Mouse (Mus musculus) midbrain, postnatal 0 days (tissue): ENCODE results near the gene Gga3. TPM values are rescaled to one million over a fixed set of nuclear protein-coding genes. Genes with fewer than 3 reads are reported as not detected.
A peak's percentile ranks its signal among the peaks of the same experiment; 100 is the strongest.
"Not testable (repeated sequence)": the region's sequence is repeated elsewhere in the genome, so short reads cannot be mapped to it uniquely, and the experiment has no call there.

Source experiments
- ATAC-seq: fragments of 200-750 bp; cut with Nextera tagmentation; 2 replicates; pipeline ENCODE4 v1.8.0; 2017; ENCODE audit warnings: moderate number of reproducible peaks, mild to moderate bottlenecking, moderate TSS enrichment, moderate library complexity; ENCODE audit not compliant: low FRiP score
- DNase-seq: peaks from one replicate; pipeline ENCODE4 v3.0.0-alpha.2; 2015; ENCODE audit warnings: low spot score
- H3K27ac ChIP-seq: fragments of 300-500 bp; sonication (generic); 2 replicates; pipeline ENCODE4 v1.5.1; 2014; ENCODE audit warnings: low read depth, mild to moderate bottlenecking, low read length, mixed read lengths
- H3K27me3 ChIP-seq: fragments of 300-500 bp; sonication (generic); 2 replicates; pipeline ENCODE4 v1.6.1; 2014; ENCODE audit warnings: low read length, control low read depth, mixed read lengths; ENCODE audit not compliant: insufficient read depth
- H3K36me3 ChIP-seq: fragments of 300-500 bp; sonication (generic); 2 replicates; pipeline ENCODE4 v1.6.1; 2014; ENCODE audit warnings: low read length, control low read depth, mixed read lengths; ENCODE audit not compliant: insufficient read depth
- H3K4me1 ChIP-seq: fragments of 300-500 bp; sonication (generic); 2 replicates; pipeline ENCODE4 v1.6.1; 2014; ENCODE audit warnings: mild to moderate bottlenecking, control low read depth, antibody characterized with exemption, low read length, mixed read lengths; ENCODE audit not compliant: insufficient read depth
- H3K4me2 ChIP-seq: fragments of 300-500 bp; sonication (generic); 2 replicates; pipeline ENCODE4 v1.6.1; 2014; ENCODE audit warnings: low read depth, mild to moderate bottlenecking, low read length, mixed read lengths; ENCODE audit not compliant: poor library complexity, severe bottlenecking
- H3K4me3 ChIP-seq: fragments of 300-500 bp; sonication (generic); 2 replicates; pipeline ENCODE4 v1.5.1; 2014; ENCODE audit warnings: low read depth, mild to moderate bottlenecking, low read length, moderate library complexity
- H3K9ac ChIP-seq: fragments of 300-500 bp; sonication (generic); replicated peaks from 2 replicates; pipeline ENCODE4 v1.6.1; 2014; ENCODE audit warnings: mild to moderate bottlenecking, low read length, moderate library complexity, mixed read lengths; ENCODE audit not compliant: poor library complexity, severe bottlenecking
- H3K9me3 ChIP-seq: fragments of 300-500 bp; sonication (generic); 2 replicates; pipeline ENCODE4 v1.6.1; 2016; ENCODE audit warnings: low read length, control low read depth
- CTCF ChIP-seq: IDR thresholded peaks from 2 replicates; pipeline ENCODE4 v1.5.1; 2016; ENCODE audit warnings: antibody characterized with exemption, mild to moderate bottlenecking
- WGBS: fragments of 180-500 bp; shearing (Covaris S2); extraction: QIAGEN DNeasy Blood & Tissue Kit; methylation state at CpG from one replicate; pipeline ENCODE4 v1.1.7; 2014; 5-methylcytosine and 5-hydroxymethylcytosine counted together
- polyA plus RNA-seq: library from polyadenylated mRNA; unstranded; fragments of >200 nt; fragmentation: Nextera tagmentation; extraction: Ambion mirVana; gene quantifications from 2 replicates; pipeline ENCODE4 v1.2.1, GENCODE M21; 2015
- total RNA-seq: library from RNA; depleted of rRNA; stranded (reverse); fragments of >200 nt; gene quantifications from 2 replicates; pipeline ENCODE4 v1.2.3, GENCODE M21; 2014; rRNA removed

The Gga3 gene
- total RNA-seq (34.5 and 42.3 TPM in 2 replicates), polyA plus RNA-seq (20.5 and 22.6 TPM in 2 replicates)

DNA sequence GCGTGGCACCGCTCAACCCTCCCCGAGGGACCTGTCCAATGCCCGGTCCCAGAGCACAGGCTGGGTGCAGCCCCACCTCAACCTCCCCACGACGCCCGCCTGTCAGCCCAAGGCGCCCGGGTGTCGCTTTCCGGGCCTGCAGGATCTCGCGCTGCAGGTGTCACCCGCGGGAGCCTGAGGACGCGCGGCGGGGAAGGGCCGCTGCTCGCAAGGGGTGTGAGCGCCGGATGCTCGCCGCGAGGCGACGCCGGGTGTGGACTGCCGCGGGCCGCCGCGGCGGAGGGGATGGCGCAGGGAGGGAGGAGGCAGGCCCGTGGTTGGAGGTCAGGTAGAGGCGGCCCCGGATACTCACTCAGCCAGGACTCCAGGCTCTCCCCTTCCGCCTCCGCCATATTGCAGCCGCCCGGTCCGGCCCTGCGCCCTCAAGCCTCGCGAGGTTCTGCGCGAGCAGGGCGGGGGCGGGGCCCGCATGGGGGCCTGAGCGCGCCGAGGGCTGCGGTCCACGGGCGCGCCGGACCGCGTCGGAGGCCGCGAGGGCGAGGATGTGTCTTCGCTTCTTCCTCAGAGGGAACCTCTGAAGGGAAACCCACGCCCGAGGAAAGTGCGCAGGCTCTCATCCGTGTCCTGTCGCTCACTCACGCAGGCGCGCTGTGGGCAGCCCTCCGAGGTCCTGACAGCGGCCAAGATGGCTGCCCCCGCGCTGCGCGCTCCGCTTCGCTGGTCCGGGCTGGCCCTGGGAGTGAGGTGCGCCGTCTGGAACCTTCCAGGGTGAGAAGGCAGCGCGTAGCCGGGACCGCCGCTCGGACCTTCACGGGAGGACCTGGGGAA, at the start of gene Gga3, which contains the start of gene Mrps7:
TSS of gene Gga3 (minus strand) at position 576 of the 828 bp plus-strand sequence.
TSS of gene Mrps7 (plus strand) at position 450 of the 828 bp plus-strand sequence.
- Histone ChIP-seq H3K27ac (peak within 1 kb of the TSS; percentile 94), H3K9me3 (no peaks in the 10 kb centered on the region), H3K4me2 (peak within 1 kb of the TSS; percentile 93), H3K4me3 (peak within 1 kb of the TSS; percentile 85), H3K9ac (peak within 1 kb of the TSS; percentile 99), H3K4me1 (peaks cover 5% of the 10 kb centered on the region), H3K27me3 (no peaks in the 10 kb centered on the region), H3K36me3 (peaks cover 16% of the 10 kb centered on the region; the same call in 1 of the 2 replicates)
- ATAC-seq (peak; percentile 94), DNase-seq (peak; percentile 87)
- WGBS: 0% methylated on average over 83 of the region's 93 CpGs
- TF ChIP-seq CTCF: no peak

DNA sequence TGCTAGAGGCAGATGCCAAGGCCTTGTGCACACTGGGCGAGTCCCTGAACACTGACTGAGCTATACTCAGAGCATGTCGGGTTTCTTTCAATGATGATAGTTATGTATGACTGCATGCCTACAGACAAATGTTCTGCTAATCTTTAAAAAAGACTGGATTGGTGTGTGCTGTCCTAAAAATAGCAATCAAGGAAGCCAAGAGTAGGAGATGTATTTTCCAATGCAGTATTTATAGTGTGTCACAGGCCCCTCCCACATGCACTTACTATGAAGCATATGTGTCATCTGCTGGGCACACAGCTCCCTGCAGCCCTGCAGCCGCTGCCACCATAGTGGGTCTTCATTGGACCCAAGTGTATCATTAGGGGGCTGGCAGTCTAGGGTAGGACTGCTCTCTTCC, 49.3 kb upstream of the Gga3 start:
- no peaks in the 10 kb centered on the region for H3K27me3 ChIP-seq
- H3K9me3 ChIP-seq: no peaks in the 10 kb centered on the region
- TF ChIP-seq CTCF: no peak
- H3K36me3 ChIP-seq: peaks cover 12% of the 10 kb centered on the region; the same call in 1 of the 2 replicates
- ATAC-seq (no peak), DNase-seq (no peak)
- no peak overlapping the region for H3K9ac ChIP-seq
- no peak overlapping the region for H3K4me2 ChIP-seq
- H3K4me1 ChIP-seq: no peaks in the 10 kb centered on the region
- no peak overlapping the region for H3K4me3 ChIP-seq
- 89% methylated on average over 3 of the region's 3 CpGs for WGBS
- no peak overlapping the region for H3K27ac ChIP-seq

DNA sequence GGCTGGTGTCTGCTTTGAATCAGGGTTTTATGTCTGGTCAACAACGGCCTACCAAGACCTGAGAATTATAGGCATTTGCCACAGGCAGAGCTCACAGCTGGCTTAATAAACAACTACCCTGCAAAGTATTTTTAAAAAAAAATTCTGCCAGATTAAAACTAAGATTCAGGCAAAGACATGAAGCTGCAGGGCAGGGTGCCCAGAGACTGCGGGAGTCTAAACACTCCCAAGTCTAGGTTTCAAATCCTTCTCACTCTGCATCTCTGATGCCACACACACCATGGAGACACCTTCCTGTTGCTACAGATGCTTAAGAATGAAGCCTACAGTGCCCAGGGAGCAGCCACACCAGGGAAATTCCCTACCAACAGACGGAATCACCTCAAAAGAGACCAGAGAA, 47.8 kb upstream of the Gga3 start:
- Histone ChIP-seq H3K4me3 (no peak overlapping the region), H3K9ac (no peak overlapping the region), H3K27me3 (no peaks in the 10 kb centered on the region), H3K4me1 (no peaks in the 10 kb centered on the region), H3K9me3 (no peaks in the 10 kb centered on the region), H3K36me3 (peaks cover 12% of the 10 kb centered on the region; the same call in 1 of the 2 replicates), H3K4me2 (no peak overlapping the region), H3K27ac (no peak overlapping the region)
- no peak for DNase-seq
- no peak for ATAC-seq
- no peak for TF ChIP-seq CTCF
- 89% methylated on average over 3 of the region's 3 CpGs for WGBS

DNA sequence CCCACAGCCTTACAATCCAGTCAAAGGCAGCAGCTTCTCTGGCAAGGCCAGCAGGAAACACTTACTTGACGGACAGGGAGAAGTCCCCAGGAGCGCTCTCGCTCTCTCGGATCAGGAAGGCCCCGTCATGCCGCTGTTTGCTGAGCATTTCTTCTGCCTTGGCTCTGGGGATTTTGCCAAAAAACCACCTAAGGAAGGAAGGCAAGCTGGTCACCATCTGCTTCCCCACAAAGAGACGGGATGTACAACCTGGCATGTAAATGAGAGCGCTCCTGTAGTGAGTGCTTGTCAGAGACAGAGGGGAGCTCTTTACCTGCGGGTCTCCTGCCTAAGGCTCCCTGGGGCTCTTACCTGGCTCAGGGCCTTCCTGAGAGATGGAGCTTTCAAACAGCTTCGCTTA, 45.9 kb upstream of the Gga3 start:
- Histone ChIP-seq H3K9me3 (no peaks in the 10 kb centered on the region), H3K4me2 (no peak overlapping the region), H3K9ac (no peak overlapping the region), H3K27me3 (no peaks in the 10 kb centered on the region), H3K27ac (peak overlapping the region; percentile 32; the same call in 1 of the 2 replicates), H3K4me1 (no peaks in the 10 kb centered on the region), H3K36me3 (peaks cover 16% of the 10 kb centered on the region; the same call in 1 of the 2 replicates), H3K4me3 (no peak overlapping the region)
- DNase-seq (peak; percentile 57), ATAC-seq (no peak)
- TF ChIP-seq CTCF: no peak
- WGBS: 48% methylated on average over 10 of the region's 10 CpGs

DNA sequence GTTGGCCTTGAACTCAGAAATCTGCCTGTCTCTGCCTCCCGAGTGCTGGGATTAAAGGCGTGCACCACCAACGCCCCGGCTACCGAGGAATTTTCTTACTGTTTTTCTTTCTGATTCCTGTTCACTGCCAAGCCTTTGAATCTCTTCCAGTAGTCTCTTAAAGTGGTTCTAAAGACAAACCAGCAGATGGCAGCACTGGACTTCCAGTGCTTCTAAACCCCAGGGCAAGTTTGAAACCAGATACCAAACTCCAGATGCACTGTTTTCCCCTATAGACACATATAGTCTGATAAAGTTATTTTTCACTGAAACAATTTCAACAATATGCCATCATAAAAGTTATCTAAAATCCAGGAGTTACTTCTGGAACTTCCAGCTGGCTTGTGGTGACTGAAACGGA, 43.6 kb upstream of the Gga3 start:
- Histone ChIP-seq H3K9me3 (no peaks in the 10 kb centered on the region), H3K4me3 (no peak overlapping the region), H3K36me3 (peaks cover 13% of the 10 kb centered on the region; the same call in 1 of the 2 replicates), H3K4me1 (no peaks in the 10 kb centered on the region), H3K4me2 (no peak overlapping the region), H3K9ac (no peak overlapping the region), H3K27me3 (no peaks in the 10 kb centered on the region), H3K27ac (no peak overlapping the region)
- peak; percentile 90 for DNase-seq
- WGBS: 47% methylated on average over 6 of the region's 6 CpGs
- no peak for ATAC-seq
- peak; percentile 87 for TF ChIP-seq CTCF

DNA sequence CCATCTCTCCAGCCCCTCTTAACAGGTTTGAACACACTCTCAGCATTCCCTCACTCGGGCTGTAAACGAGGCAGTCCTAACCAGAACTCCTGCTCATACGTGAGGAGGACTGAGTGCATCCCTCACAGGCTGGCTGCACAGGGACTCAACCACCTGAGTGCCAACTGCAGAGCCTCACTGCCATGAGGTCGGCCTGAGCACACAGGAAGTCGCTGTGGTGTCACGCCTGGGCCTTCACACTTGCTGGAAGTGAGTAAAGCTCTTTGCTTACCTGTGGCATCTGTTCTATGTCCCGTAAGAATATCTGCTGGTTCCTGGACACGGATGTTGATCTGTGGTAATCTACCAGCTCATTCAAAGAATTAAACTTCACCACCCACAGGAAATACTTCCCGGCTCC, 42.6 kb upstream of the Gga3 start:
- Histone ChIP-seq H3K36me3 (peaks cover 13% of the 10 kb centered on the region; the same call in 1 of the 2 replicates), H3K4me3 (no peak overlapping the region), H3K9ac (no peak overlapping the region), H3K27ac (no peak overlapping the region), H3K27me3 (no peaks in the 10 kb centered on the region), H3K4me2 (no peak overlapping the region), H3K9me3 (no peaks in the 10 kb centered on the region), H3K4me1 (no peaks in the 10 kb centered on the region)
- DNase-seq (no peak), ATAC-seq (no peak)
- no peak for TF ChIP-seq CTCF
- whole genome bisulfite sequencing: 94% methylated on average over 9 of the region's 9 CpGs

DNA sequence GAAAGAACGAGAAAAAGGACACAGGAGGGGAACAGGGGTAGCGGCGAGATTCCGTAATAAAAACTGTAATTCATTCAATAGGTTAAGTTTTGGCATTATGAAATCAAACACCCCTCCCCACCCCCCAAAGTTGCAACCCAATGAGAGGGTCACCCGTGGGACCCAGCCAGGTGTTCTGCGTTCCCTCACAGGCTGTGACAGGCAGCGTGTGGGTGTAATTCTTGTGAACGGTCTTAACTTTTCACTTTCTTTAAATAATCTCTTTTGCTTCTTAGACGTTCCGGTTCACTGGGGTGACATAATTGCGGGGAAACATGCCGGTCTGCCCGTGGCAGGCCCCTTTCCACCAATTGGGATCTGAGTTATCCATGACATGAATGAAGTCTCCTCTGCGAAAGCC, 41.6 kb upstream of the Gga3 start:
- peaks cover 13% of the 10 kb centered on the region; the same call in 1 of the 2 replicates for H3K36me3 ChIP-seq
- not testable (repeated sequence) for H3K27ac ChIP-seq, H3K4me2 ChIP-seq, H3K4me3 ChIP-seq, H3K27me3 ChIP-seq, H3K9me3 ChIP-seq, ATAC-seq, DNase-seq, H3K4me1 ChIP-seq, H3K9ac ChIP-seq
- 85% methylated on average over 14 of the region's 14 CpGs for WGBS
